Mouse (Mus musculus) embryonic fibroblast, embryonic 13.5 days (primary cell): Measurements from ENCODE around the gene Coa4.

Experiments used
- CTCF ChIP-seq: IDR thresholded peaks from 2 replicates; pipeline ENCODE4 v1.5.1; 2011; ENCODE audit warnings: mild to moderate bottlenecking, control low read depth, low read length, moderate library complexity, borderline replicate concordance; ENCODE audit not compliant: insufficient read depth
- POLR2A ChIP-seq: IDR thresholded peaks from 2 replicates; pipeline ENCODE4 v1.6.1; 2011; ENCODE audit warnings: low read depth, mild to moderate bottlenecking, control low read depth, low read length, moderate library complexity

GRCm38 (mm10) chr7:100534216-100534615 lies 2.7 kb upstream of the Coa4 start:
- TF ChIP-seq CTCF (no peak), POLR2A (no peak)
